Mouse (Mus musculus): ENCODE measurements around the gene Usp35. TPM values are rescaled to one million over a fixed set of nuclear protein-coding genes. Genes with fewer than 3 reads are reported as not detected.

The Usp35 gene
- total RNA-seq, 2 experiments from 2014 or later: 11.5 to 14.0 TPM

- no peak for DNase-seq (ENCODE audit: extremely low spot score in 1 of 2, low spot score in 1 of 2)
Measured at GRCm38 (mm10) chr7:97347464-97347863, 15.6 kb upstream of the Usp35 start.

GRCm38 (mm10) chr7:97346822-97347166 lies 15.0 kb upstream of the Usp35 start:
- no peak for DNase-seq (ENCODE audit: extremely low spot score in 1 of 2, low spot score in 1 of 2)

- no peak for DNase-seq (ENCODE audit: extremely low spot score in 1 of 2, low spot score in 1 of 2)
Measured at GRCm38 (mm10) chr7:97346111-97346821, 14.4 kb upstream of the Usp35 start.

- DNase-seq (ENCODE audit: extremely low spot score in 1 of 2, low spot score in 1 of 2): peak; percentile 55 to 61
Measured at GRCm38 (mm10) chr7:97345229-97345871, 13.5 kb upstream of the Usp35 start.

GRCm38 (mm10) chr7:97344655-97345054 lies 12.8 kb upstream of the Usp35 start:
- peak in 1 of 2 experiments; percentile 3 for DNase-seq (ENCODE audit: extremely low spot score in 1 of 2, low spot score in 1 of 2)

- DNase-seq (ENCODE audit: extremely low spot score in 1 of 2, low spot score in 1 of 2): no peak
Measured at GRCm38 (mm10) chr7:97342961-97343360, 11.1 kb upstream of the Usp35 start.

GRCm38 (mm10) chr7:97340907-97341849 lies 9.4 kb upstream of the Usp35 start:
- no peak for DNase-seq (ENCODE audit: extremely low spot score in 1 of 2, low spot score in 1 of 2)

- DNase-seq (ENCODE audit: extremely low spot score in 1 of 2, low spot score in 1 of 2): no peak
Measured at GRCm38 (mm10) chr7:97339623-97340022, 7.8 kb upstream of the Usp35 start.

- DNase-seq (ENCODE audit: extremely low spot score in 1 of 2, low spot score in 1 of 2): no peak
Measured at GRCm38 (mm10) chr7:97338593-97338992, 6.8 kb upstream of the Usp35 start.

- DNase-seq (ENCODE audit: extremely low spot score in 1 of 2, low spot score in 1 of 2): no peak
Measured at GRCm38 (mm10) chr7:97336678-97337077, 4.9 kb upstream of the Usp35 start.

GRCm38 (mm10) chr7:97334406-97334805 lies 2.6 kb upstream of the Usp35 start:
- DNase-seq (ENCODE audit: extremely low spot score in 1 of 2, low spot score in 1 of 2): no peak

GRCm38 (mm10) chr7:97333113-97333898 lies 1.5 kb upstream of the Usp35 start:
- no peak for DNase-seq (ENCODE audit: extremely low spot score in 1 of 2, low spot score in 1 of 2)

- DNase-seq (ENCODE audit: extremely low spot score in 1 of 2, low spot score in 1 of 2): no peak
Measured at GRCm38 (mm10) chr7:97332667-97333041, 834 bp upstream of the Usp35 start.

GRCm38 (mm10) chr7:97330931-97331645 lies 732 bp downstream of the Usp35 start:
- no peak for DNase-seq (ENCODE audit: extremely low spot score in 1 of 2, low spot score in 1 of 2)

GRCm38 (mm10) chr7:97329676-97330075 lies 2.1 kb downstream of the Usp35 start:
- DNase-seq (ENCODE audit: extremely low spot score in 1 of 2, low spot score in 1 of 2): no peak

- DNase-seq (ENCODE audit: extremely low spot score in 1 of 2, low spot score in 1 of 2): no peak
Measured at GRCm38 (mm10) chr7:97328891-97329588, 2.8 kb downstream of the Usp35 start.

- no peak for DNase-seq (ENCODE audit: extremely low spot score in 1 of 2, low spot score in 1 of 2)
Measured at GRCm38 (mm10) chr7:97327376-97327775, 4.4 kb downstream of the Usp35 start.

GRCm38 (mm10) chr7:97325156-97325985 lies 6.4 kb downstream of the Usp35 start:
- no peak for DNase-seq (ENCODE audit: extremely low spot score in 1 of 2, low spot score in 1 of 2)
